Mouse (Mus musculus) MEL (cell line): ENCODE results near the gene Cep68. TPM values are rescaled to one million over a fixed set of nuclear protein-coding genes. Genes with fewer than 3 reads are reported as not detected.

Experiments used
- DNase-seq: peaks from one replicate; pipeline ENCODE4 v3.0.0; 2011; ENCODE audit warnings: low read depth, low spot score
- H3K27ac ChIP-seq: 2 replicates; pipeline ENCODE4 v1.5.1; 2012; ENCODE audit warnings: low read depth, mild to moderate bottlenecking, control low read depth, low read length, moderate library complexity; ENCODE audit not compliant: control insufficient read depth
- H3K27me3 ChIP-seq, 2 experiments: fragments of 150-350 bp in 1 of 2; sonication (generic) in 1 of 2; 2 replicates each; pipeline ENCODE4 v1.6.1; 2012; ENCODE audit warnings: low read length in 2 of 2, mild to moderate bottlenecking in 2 of 2, improper control_type of control experiment in 1 of 2, moderate library complexity in 1 of 2; ENCODE audit not compliant: insufficient read depth in 2 of 2, control insufficient read depth in 1 of 2
- H3K36me3 ChIP-seq, 2 experiments: 2 replicates each; pipeline ENCODE4 v1.6.1; 2012 to 2014; ENCODE audit warnings: low read length in 2 of 2, improper control_type of control experiment in 1 of 2, inconsistent platforms in 1 of 2, mild to moderate bottlenecking in 1 of 2; ENCODE audit not compliant: insufficient read depth in 2 of 2, control insufficient read depth in 1 of 2
- H3K4me1 ChIP-seq, 2 experiments: fragments of 150-350 bp in 1 of 2; sonication (generic) in 1 of 2; 2 replicates each; pipeline ENCODE4 v1.6.1; 2012; ENCODE audit warnings: low read length in 2 of 2, improper control_type of control experiment in 1 of 2, mild to moderate bottlenecking in 1 of 2; ENCODE audit not compliant: insufficient read depth in 2 of 2, control insufficient read depth in 1 of 2
- H3K4me3 ChIP-seq, 2 experiments: fragments of 150-350 bp in 1 of 2; sonication (generic) in 1 of 2; 2 replicates each; pipeline ENCODE4 v1.5.1; 2012; ENCODE audit warnings: low read depth in 2 of 2, low read length in 2 of 2, mild to moderate bottlenecking in 2 of 2, moderate library complexity in 2 of 2, control low read depth in 1 of 2, improper control_type of control experiment in 1 of 2; ENCODE audit not compliant: control insufficient read depth in 1 of 2, insufficient read depth in 1 of 2
- H3K79me2 ChIP-seq: 2 replicates; pipeline ENCODE4 v1.6.1; 2012; ENCODE audit warnings: mild to moderate bottlenecking, low read length, moderate library complexity; ENCODE audit not compliant: control insufficient read depth, poor library complexity, insufficient read depth
- H3K9ac ChIP-seq: 2 replicates; pipeline ENCODE4 v1.6.1; 2012; ENCODE audit warnings: low read depth, mild to moderate bottlenecking, control low read depth, low read length, moderate library complexity; ENCODE audit not compliant: control insufficient read depth, poor library complexity, severe bottlenecking
- H3K9me3 ChIP-seq: fragments of 150-350 bp; sonication (generic); replicated peaks from 2 replicates; pipeline ENCODE4 v1.6.1; 2012; ENCODE audit warnings: mild to moderate bottlenecking, low read length, improper control_type of control experiment, moderate library complexity; ENCODE audit not compliant: insufficient read depth
- BHLHE40 ChIP-seq: IDR thresholded peaks from 2 replicates; pipeline ENCODE4 v1.6.1; 2012; ENCODE audit warnings: low read depth, mild to moderate bottlenecking, inconsistent platforms, low read length, improper control_type of control experiment, borderline replicate concordance
- CHD1 ChIP-seq: IDR thresholded peaks from 2 replicates; pipeline ENCODE4 v1.6.1; 2012; ENCODE audit warnings: low read depth, mild to moderate bottlenecking, inconsistent platforms, low read length, improper control_type of control experiment
- E2F4 ChIP-seq: IDR thresholded peaks from 2 replicates; pipeline ENCODE4 v1.6.1; 2011; ENCODE audit warnings: low read depth, low read length, improper control_type of control experiment, borderline replicate concordance
- ELF1 ChIP-seq: IDR thresholded peaks from 2 replicates; pipeline ENCODE4 v1.6.1; 2014; ENCODE audit warnings: low read depth, mild to moderate bottlenecking, inconsistent platforms, low read length, improper control_type of control experiment, moderate library complexity
- EP300 ChIP-seq, 2 experiments: IDR thresholded peaks; 2 replicates each; pipeline ENCODE4 v1.6.1; 2011; ENCODE audit warnings: improper control_type of control experiment in 2 of 2, low read length in 2 of 2, low read depth in 1 of 2, mild to moderate bottlenecking in 1 of 2
- GABPA ChIP-seq: IDR thresholded peaks from 2 replicates; pipeline ENCODE4 v1.6.1; 2012; ENCODE audit warnings: low read depth, mild to moderate bottlenecking, inconsistent platforms, low read length, improper control_type of control experiment, moderate library complexity
- GATA1 ChIP-seq: IDR thresholded peaks from 2 replicates; pipeline ENCODE4 v1.6.1; 2011; ENCODE audit warnings: low read depth, low read length, improper control_type of control experiment
- HCFC1 ChIP-seq: IDR thresholded peaks from 2 replicates; pipeline ENCODE4 v1.6.1; 2012; ENCODE audit warnings: low read depth, mild to moderate bottlenecking, inconsistent platforms, low read length, improper control_type of control experiment, moderate library complexity
- JUND ChIP-seq: IDR thresholded peaks from 2 replicates; pipeline ENCODE4 v1.6.1; 2011; ENCODE audit warnings: low read depth, mild to moderate bottlenecking, improper control_type of control experiment, low read length
- MAX ChIP-seq: IDR thresholded peaks from 2 replicates; pipeline ENCODE4 v1.6.1; 2011; ENCODE audit warnings: low read length, improper control_type of control experiment
- NRF1 ChIP-seq: IDR thresholded peaks from 2 replicates; pipeline ENCODE4 v1.6.1; 2014; ENCODE audit warnings: low read depth, mild to moderate bottlenecking, inconsistent platforms, low read length, improper control_type of control experiment, moderate library complexity; ENCODE audit not compliant: poor library complexity, insufficient read depth, severe bottlenecking
- POLR2A ChIP-seq, 2 experiments: IDR thresholded peaks; 2 replicates each; pipeline ENCODE4 v1.6.1; 2011 to 2012; ENCODE audit warnings: low read length in 2 of 2, mild to moderate bottlenecking in 2 of 2, control low read depth in 1 of 2, improper control_type of control experiment in 1 of 2, low read depth in 1 of 2, moderate library complexity in 1 of 2; ENCODE audit not compliant: control insufficient read depth in 1 of 2, insufficient read depth in 1 of 2, poor library complexity in 1 of 2
- POLR2AphosphoS2 ChIP-seq: IDR thresholded peaks from 2 replicates; pipeline ENCODE4 v1.6.1; 2011; ENCODE audit warnings: low read length, improper control_type of control experiment
- RAD21 ChIP-seq: IDR thresholded peaks from 2 replicates; pipeline ENCODE4 v1.6.1; 2011; ENCODE audit warnings: mild to moderate bottlenecking, low read depth, low read length, improper control_type of control experiment
- RCOR1 ChIP-seq: IDR thresholded peaks from 2 replicates; pipeline ENCODE4 v1.6.1; 2012; ENCODE audit warnings: low read depth, mild to moderate bottlenecking, inconsistent platforms, low read length, improper control_type of control experiment
- SMC3 ChIP-seq: IDR thresholded peaks from 2 replicates; pipeline ENCODE4 v1.6.1; 2011; ENCODE audit warnings: low read depth, low read length, improper control_type of control experiment
- TAL1 ChIP-seq: IDR thresholded peaks from 2 replicates; pipeline ENCODE4 v1.6.1; 2012; ENCODE audit warnings: mild to moderate bottlenecking, inconsistent platforms, low read length, moderate library complexity, mixed read lengths
- TBP ChIP-seq: IDR thresholded peaks from 2 replicates; pipeline ENCODE4 v1.8.0; 2011; ENCODE audit warnings: low read depth, low read length, improper control_type of control experiment
- USF1 ChIP-seq: IDR thresholded peaks from 2 replicates; pipeline ENCODE4 v1.6.1; 2014; ENCODE audit warnings: low read depth, mild to moderate bottlenecking, inconsistent platforms, low read length, improper control_type of control experiment, moderate library complexity
- USF2 ChIP-seq, 2 experiments: IDR thresholded peaks; 2 replicates each; pipeline ENCODE4 v1.6.1; 2011 to 2012; ENCODE audit warnings: improper control_type of control experiment in 2 of 2, low read length in 2 of 2, borderline replicate concordance in 1 of 2, inconsistent platforms in 1 of 2, low read depth in 1 of 2, mild to moderate bottlenecking in 1 of 2; ENCODE audit not compliant: insufficient read depth in 1 of 2
- ZMIZ1 ChIP-seq: IDR thresholded peaks from 2 replicates; pipeline ENCODE4 v1.6.1; 2012; ENCODE audit warnings: low read depth, mild to moderate bottlenecking, inconsistent platforms, low read length, improper control_type of control experiment, moderate library complexity
- polyA plus RNA-seq, 2 experiments: library from polyadenylated mRNA; stranded (reverse) in 1 of 2; unstranded in 1 of 2; fragments of >175 nt in 1 of 2; fragments of >200 nt in 1 of 2; gene quantifications; 2 replicates each; pipeline versions ENCODE4 v1.2.1 to v1.2.4; 2012; ENCODE audit warnings: low replicate concordance in 2 of 2, low read depth in 1 of 2; ENCODE audit not compliant: insufficient read length in 2 of 2, insufficient read depth in 1 of 2, missing spikeins in 1 of 2
- total RNA-seq: library from RNA; depleted of rRNA; stranded (reverse); fragments of 300-350 nt; gene quantifications from 2 replicates; pipeline ENCODE4 v1.2.3, GENCODE M21; 2012

The Cep68 gene
- total and polyA plus RNA-seq, 3 experiments, result 22.2 to 24.7 TPM; not detected in 1

- no peak overlapping the region for H3K4me3 ChIP-seq
- peak; percentile 28; the same call in 1 of the 2 replicates for TF ChIP-seq POLR2AphosphoS2
- no peak for TF ChIP-seq RCOR1
- TF ChIP-seq SMC3, result no peak
- no peak for TF ChIP-seq HCFC1
- TF ChIP-seq GABPA, result no peak
- no peak for TF ChIP-seq E2F4
- TF ChIP-seq NRF1, result no peak
- peaks cover 21 to 30% of the 10 kb centered on the region in 2 experiments for H3K4me1 ChIP-seq
- no peaks in the 10 kb centered on the region for H3K79me2 ChIP-seq
- H3K36me3 ChIP-seq, result peaks cover 42 to 44% of the 10 kb centered on the region in 2 experiments
- DNase-seq, result no peak
- H3K9me3 ChIP-seq, result no peaks in the 10 kb centered on the region
- H3K27me3 ChIP-seq, result no peaks in the 10 kb centered on the region
- H3K27ac ChIP-seq, result no peak overlapping the region
- no peak overlapping the region for H3K9ac ChIP-seq
Observed at GRCm38 (mm10) chr11:20229311-20229710, 19.9 kb downstream of the Cep68 start.

GRCm38 (mm10) chr11:20228666-20229065 lies 20.6 kb downstream of the Cep68 start:
- Histone ChIP-seq H3K27ac (no peak overlapping the region), H3K36me3 (peaks cover 41 to 44% of the 10 kb centered on the region in 2 experiments), H3K27me3 (no peaks in the 10 kb centered on the region), H3K4me1 (peaks cover 21 to 30% of the 10 kb centered on the region in 2 experiments), H3K4me3 (no peak overlapping the region), H3K9ac (no peak overlapping the region), H3K79me2 (no peaks in the 10 kb centered on the region), H3K9me3 (no peaks in the 10 kb centered on the region)
- no peak for DNase-seq
- TF ChIP-seq TBP (no peak), POLR2A (IDR thresholded peaks at IDR 0.05; ENCODE audit: control insufficient read depth in 1 of 2, insufficient read depth in 1 of 2, low read depth in 1 of 2, low read length in 2 of 2, poor library complexity in 1 of 2) (no peak), BHLHE40 (no peak), CHD1 (no peak), EP300 (IDR thresholded peaks at IDR 0.05; ENCODE audit: low read depth in 1 of 2, low read length in 2 of 2) (no peak), NRF1 (no peak), ELF1 (no peak), TAL1 (no peak), MAX (no peak), GATA1 (no peak), ZMIZ1 (no peak), RAD21 (no peak), JUND (no peak), USF1 (no peak), HCFC1 (no peak), USF2 (IDR thresholded peaks at IDR 0.05; ENCODE audit: borderline replicate concordance in 1 of 2, insufficient read depth in 1 of 2, low read depth in 1 of 2, low read length in 2 of 2) (no peak)
